Mouse (Mus musculus) brain, embryonic 18.5 days (tissue): Measurements from ENCODE around the gene Bcl11b.

Experiments used
- DNase-seq: peaks from one replicate; pipeline ENCODE4 v3.0.0-alpha.2; 2012; ENCODE audit warnings: low read depth, low spot score

Gene Bcl11b

GRCm38 (mm10) chr12:108003483-108003882, at the start of gene Bcl11b:
Gene Bcl11b, minus strand, starts transcription at chr12:108003602.
- no peak for DNase-seq

- DNase-seq = no peak
Observed at GRCm38 (mm10) chr12:108050996-108051395, 47.6 kb upstream of the Bcl11b start.

- no peak for DNase-seq
Observed at GRCm38 (mm10) chr12:108049625-108050024, 46.2 kb upstream of the Bcl11b start.

- DNase-seq = no peak
Observed at GRCm38 (mm10) chr12:108042239-108042571, 38.8 kb upstream of the Bcl11b start.

- DNase-seq = no peak
Observed at GRCm38 (mm10) chr12:108041571-108042238, 38.3 kb upstream of the Bcl11b start.

DNA sequence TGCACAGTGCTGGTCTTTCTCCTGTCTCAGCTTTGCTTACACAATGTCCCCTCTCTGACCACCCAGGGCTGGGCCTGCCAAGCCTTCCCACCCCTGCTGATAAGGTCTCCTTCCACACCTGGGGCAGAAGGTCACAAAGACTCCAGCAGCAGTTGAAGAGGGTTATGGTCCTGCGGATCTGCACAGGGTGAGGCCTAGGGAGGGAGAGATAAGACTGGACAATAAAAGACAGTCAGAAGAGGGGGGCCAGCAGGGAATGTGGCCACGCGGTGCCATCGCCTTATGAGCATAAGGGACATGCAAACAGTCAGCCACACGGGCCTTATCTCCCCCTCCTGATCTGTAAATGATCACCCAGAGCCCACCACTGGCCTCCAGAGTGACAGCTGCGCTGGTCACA, 34.0 kb upstream of the Bcl11b start:
- DNase-seq = no peak

- DNase-seq = no peak
Observed at GRCm38 (mm10) chr12:108035412-108036078, 32.1 kb upstream of the Bcl11b start.

- DNase-seq = no peak
Observed at GRCm38 (mm10) chr12:108022835-108023615, 19.6 kb upstream of the Bcl11b start.

- DNase-seq = no peak
Observed at GRCm38 (mm10) chr12:108012003-108012402, 8.6 kb upstream of the Bcl11b start.

DNA sequence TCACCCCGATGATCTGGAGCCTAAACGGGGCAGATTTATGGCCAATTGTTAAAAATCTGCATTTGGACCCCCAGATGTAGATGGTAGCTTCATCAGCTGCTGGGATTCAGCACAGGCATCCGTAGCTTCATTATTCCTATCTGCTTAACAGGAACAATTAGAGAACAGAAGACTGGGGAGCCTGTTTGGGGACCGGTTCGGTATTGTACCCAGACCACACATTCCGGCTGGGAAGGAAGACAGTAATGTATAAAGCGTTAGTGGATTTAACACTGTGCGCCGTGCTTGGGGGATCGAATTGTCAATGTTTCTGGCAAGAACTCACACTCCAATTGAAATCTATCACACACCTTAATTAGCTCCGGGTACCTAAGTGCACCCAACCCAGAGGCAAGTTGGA, 6.9 kb upstream of the Bcl11b start:
- no peak for DNase-seq

- DNase-seq = no peak
Observed at GRCm38 (mm10) chr12:108009156-108009555, 5.8 kb upstream of the Bcl11b start.

GRCm38 (mm10) chr12:108005816-108006626, 2.6 kb upstream of the Bcl11b start:
- DNase-seq = peak; percentile 75

GRCm38 (mm10) chr12:108005488-108005800, 2.0 kb upstream of the Bcl11b start:
- no peak for DNase-seq

- no peak for DNase-seq
Observed at GRCm38 (mm10) chr12:108004701-108005487, 1.5 kb upstream of the Bcl11b start.

DNA sequence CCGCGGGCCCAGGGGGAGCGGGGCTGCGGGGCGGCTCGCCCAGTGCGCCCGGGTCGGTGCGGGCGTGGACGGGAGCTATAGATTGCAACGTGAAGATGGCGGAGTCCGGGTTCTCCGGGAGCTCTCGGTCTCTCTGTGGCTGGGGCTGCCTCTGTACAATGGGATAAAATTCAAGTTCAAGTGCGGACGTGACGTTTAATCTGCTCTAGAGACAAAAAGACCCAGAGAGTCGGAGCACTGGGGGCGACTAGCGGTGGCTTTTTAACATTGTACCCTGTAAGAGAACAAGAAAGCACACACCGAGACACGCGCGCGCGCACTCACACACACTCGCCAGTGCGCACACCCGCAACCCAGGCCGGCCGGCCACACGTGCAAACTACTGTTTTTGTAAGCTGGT, 526 bp upstream of the Bcl11b start:
- peak; percentile 83 for DNase-seq

DNA sequence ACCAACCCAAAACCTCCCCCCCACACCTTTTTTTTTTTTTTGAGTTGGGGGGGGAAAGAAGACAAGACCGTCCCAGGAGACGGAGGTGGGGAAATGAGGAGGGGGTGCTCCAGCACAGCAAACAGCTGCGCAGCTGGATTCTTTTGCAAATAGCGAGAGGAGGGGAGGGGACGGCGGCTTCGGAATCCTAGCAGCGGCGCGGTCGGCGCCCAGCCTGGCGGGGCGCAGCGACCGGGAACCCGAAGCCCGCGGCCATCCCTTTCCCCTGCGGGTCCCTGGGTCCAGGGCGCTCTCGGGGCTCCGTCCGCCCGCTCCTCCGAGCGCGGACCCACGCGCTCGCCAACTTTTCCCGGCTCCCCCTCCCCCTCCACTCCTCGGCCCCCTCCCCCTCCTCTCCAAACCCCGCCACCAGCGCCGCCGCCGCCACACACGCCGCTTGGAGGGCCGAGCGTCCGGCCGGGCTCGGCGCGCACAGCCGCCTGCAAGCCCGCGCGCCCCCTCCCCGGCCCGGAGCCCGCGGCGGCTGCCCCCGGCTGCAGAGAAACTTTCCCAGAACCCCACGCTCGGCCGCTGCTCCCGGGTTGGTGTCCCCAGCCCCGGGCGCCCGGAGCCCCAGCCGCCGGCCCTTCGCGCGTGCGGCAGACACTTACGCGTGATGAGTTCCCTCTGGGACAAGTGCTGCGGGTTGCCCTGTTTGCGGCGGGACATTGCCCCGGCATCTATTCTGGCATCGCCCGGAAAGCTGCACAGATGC, 789 bp downstream of the Bcl11b start:
- no peak for DNase-seq

DNA sequence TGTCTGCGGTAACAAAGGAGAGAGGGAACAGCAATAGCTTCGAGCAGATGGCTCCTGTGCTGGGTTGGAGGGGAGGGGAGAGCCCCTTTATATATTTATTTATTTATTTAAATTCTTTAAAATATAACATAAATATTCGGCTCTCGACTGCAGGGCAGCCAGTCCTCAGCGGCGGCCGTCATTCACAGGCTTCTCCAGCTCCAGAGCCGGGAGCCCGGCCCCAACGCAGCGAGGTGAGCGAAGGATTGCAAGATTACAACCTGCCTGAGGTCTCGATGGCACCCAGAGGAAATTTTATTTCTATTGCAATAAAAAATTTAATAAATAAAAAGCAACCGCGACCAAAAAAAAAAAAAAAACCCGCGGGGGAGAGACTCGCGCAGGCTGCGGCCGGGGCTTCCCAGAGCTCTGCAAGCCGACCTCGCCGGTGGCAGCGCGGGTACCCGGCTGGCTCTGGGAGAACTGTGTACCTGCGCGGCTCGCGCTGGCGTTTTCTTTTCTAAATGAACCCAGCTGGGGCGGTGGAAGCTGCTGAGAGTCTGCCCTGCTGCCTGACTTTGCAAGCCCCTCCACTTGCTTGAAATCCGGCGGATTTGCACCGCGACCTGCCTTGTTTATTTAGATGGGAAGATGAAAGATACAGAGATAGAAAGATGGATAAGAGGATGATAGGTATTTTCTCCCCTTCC, 1.6 kb downstream of the Bcl11b start:
- DNase-seq = no peak

- DNase-seq = no peak
Observed at GRCm38 (mm10) chr12:108000715-108001080, 2.7 kb downstream of the Bcl11b start.

- DNase-seq = no peak
Observed at GRCm38 (mm10) chr12:107999751-108000714, 3.4 kb downstream of the Bcl11b start.
